Mouse (Mus musculus): ENCODE measurements around the gene Olfr1046. TPM values are rescaled to one million over a fixed set of nuclear protein-coding genes. Genes with fewer than 3 reads are reported as not detected.

Olfr1046 gene
- not detected for polyA plus RNA-seq (2015; fragmentation: Illumina TruSeq; extraction: RNeasy Lipid Tissue Mini Kit (QIAGEN cat#74804); ENCODE audit: insufficient read depth, low replicate concordance)

DNA sequence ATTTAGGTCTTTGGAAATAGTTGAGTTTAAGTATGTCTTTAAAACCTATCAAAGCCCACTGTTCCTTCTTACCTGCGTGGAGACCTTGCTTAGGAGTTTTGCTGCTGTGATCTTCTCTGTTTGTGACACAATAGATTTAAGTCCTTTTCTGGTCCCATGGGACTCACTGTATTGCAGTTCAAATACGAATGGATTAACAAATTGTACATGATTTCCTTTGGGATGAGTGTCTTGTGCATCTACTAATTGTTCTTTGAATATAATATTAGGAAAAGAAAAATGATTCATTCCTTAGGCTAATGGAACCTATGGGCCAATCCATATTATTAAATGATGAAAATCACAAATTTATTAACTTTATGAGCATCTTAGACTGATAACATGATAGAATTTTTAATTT lies at the start of gene Olfr1046:
TSS of gene Olfr1046 (minus strand) at position 101 of the 400 bp plus-strand sequence.

DNA sequence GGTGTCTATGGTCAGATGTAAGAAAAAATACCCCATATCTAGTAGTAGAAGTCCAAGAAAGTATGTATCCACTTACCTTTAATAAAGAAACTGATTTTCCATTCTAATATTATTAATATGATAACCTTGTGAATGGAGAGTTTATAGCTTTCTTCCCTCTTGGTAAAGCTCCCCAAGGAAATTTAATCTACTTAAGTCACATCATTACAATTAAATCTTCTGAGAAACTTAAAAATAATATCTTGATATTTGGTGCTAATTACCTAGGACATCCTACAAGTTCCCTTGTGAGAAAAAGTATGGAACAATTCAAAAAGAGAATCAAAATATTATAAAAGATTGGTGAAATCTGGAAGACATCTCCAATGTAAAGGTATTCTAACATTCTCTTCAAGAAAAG lies 39.1 kb upstream of the Olfr1046 start, which contains the start of gene Olfr1049:
TSS of gene Olfr1049 (minus strand) at position 101 of the 400 bp plus-strand sequence.

DNA sequence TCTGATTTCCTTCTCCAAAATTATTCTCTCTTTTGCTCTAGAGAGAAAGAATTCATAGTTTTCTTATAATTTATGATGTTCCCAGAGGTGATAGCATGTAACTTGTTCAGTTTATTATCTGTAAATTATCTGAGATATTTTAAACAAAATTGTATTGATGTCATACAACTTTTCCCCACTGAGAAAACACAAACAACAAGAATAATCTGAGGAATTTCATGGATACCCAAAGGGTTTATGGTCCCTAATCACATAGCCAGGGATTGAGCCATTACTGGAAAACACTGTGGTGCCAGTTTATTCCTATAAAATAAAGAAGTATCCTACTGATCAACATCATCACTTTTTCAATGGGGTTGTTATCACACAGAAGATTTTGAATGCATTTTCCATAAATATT lies 21.1 kb upstream of the Olfr1046 start, which contains the start of gene Olfr1048:
TSS of gene Olfr1048 (minus strand) at position 101 of the 400 bp plus-strand sequence.

DNA sequence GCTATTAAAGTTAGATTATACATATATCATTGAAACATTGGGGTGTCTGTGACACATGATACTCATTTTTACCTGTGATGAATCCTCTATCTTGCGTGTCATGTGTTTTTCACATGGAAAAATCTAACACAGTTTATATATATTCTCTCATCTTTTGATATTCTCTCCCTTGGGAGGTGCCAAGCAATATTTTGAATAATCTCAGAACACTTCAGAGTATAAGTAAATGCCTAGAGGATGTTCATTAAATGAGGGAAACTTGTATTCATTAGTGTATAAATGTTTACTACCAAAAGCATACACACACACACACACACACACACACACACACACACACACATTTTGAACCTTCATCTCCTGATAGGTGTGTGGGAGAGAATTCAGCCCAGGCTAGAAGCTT lies 12.2 kb upstream of the Olfr1046 start, which contains the start of gene Olfr1047:
TSS of gene Olfr1047 (minus strand) at position 101 of the 400 bp plus-strand sequence.

DNA sequence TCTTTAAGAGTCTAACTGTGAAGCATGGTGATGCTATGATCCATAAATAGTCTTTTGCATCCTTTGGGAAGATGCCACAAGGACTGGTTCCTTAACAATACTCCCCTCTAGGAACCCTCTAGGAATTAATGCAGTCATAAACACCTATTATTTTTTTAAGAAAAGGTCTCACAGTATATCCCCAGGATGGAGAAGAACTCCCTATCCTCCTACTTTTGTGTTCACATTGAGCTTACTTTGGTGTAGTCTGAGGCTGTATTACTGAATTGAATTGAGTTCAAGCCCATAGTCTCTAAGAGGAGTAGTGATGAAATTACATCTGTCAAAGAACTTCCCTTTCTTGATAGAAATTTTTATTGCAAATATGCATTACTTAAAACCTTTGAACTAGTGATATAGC lies 16.2 kb downstream of the Olfr1046 start, which contains the start of gene Olfr1045:
TSS of gene Olfr1045 (minus strand) at position 101 of the 400 bp plus-strand sequence.

DNA sequence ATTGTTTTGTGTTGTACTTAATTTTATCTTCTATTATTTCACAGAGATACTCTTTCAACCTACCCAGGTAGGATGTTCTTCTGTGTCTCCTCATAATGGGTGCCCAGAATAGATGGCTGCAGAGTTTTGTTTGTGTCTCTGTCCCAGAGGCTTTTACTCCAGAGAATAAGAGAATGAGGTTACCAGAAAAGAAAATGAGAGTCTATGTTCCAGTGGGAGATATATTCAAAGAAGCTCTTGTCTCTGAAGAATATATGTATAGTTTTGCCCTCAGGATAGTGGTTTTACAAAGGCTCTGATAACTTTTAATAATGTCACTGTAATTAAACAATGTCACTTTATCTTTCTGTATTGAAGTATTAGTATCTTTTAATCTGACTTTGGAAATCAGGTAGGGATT lies 33.5 kb downstream of the Olfr1046 start, which contains the start of gene Olfr52:
TSS of gene Olfr52 (minus strand) at position 101 of the 400 bp plus-strand sequence.

DNA sequence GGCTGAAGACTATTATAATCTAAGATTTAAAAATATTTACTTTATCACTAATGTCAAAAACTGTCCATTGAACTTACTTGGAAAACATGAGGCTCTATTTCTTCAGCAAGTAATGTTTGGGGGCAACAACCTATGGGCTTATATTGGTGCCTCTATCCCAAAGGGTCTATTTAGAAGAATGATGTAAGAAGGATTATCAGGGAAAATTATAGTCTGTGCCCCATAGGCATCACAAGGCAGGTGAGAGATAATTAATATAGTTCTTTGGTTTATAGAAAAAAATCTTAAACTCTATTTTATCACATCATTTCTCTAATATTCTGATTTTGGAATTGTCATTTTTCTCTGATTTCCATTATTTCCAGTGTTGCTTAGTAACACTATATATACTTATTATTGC lies 41.4 kb downstream of the Olfr1046 start, which contains the start of gene Olfr1044:
TSS of gene Olfr1044 (minus strand) at position 101 of the 400 bp plus-strand sequence.

DNA sequence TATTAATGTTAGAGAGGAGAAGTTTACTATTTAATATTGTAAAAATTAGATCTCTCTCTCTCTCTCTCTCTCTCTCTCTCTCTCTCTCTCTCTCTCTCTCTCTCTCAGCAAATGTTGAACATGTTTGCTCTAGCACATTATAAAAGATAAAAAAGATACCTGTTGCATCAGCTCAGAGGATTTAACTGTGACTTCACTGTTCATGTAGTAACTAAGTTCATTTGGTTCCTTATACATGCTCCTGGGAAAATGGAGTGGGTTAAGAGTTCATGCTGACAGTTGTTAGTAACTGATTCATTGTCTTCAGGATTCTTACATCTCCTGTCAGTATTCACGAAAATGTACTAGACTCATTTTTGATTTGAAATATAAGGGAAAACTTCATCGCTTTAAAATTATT lies 51.7 kb downstream of the Olfr1046 start, which contains the start of gene Olfr1043:
TSS of gene Olfr1043 (minus strand) at position 101 of the 400 bp plus-strand sequence.

Other genes starting within 250 kb of the Olfr1046 start
- not detected for gene Olfr1029, start 245.4 kb downstream of the Olfr1046 start, polyA plus RNA-seq (2015; fragmentation: Illumina TruSeq; extraction: RNeasy Lipid Tissue Mini Kit (QIAGEN cat#74804); ENCODE audit: insufficient read depth, low replicate concordance)
- gene Olfr1030, start 240.0 kb downstream of the Olfr1046 start, polyA plus RNA-seq (2015; fragmentation: Illumina TruSeq; extraction: RNeasy Lipid Tissue Mini Kit (QIAGEN cat#74804); ENCODE audit: insufficient read depth, low replicate concordance), result not detected
- gene Olfr1031, start 229.0 kb downstream of the Olfr1046 start, polyA plus RNA-seq (2015; fragmentation: Illumina TruSeq; extraction: RNeasy Lipid Tissue Mini Kit (QIAGEN cat#74804); ENCODE audit: insufficient read depth, low replicate concordance), result not detected
- not detected for gene Olfr1032, start 213.8 kb downstream of the Olfr1046 start, polyA plus RNA-seq (2015; fragmentation: Illumina TruSeq; extraction: RNeasy Lipid Tissue Mini Kit (QIAGEN cat#74804); ENCODE audit: insufficient read depth, low replicate concordance)
- gene Olfr1033, start 198.7 kb downstream of the Olfr1046 start, polyA plus RNA-seq (2015; fragmentation: Illumina TruSeq; extraction: RNeasy Lipid Tissue Mini Kit (QIAGEN cat#74804); ENCODE audit: insufficient read depth, low replicate concordance), result 3.5 TPM
- 0.54 TPM for gene Olfr1034, start 173.5 kb downstream of the Olfr1046 start, polyA plus RNA-seq (2015; fragmentation: Illumina TruSeq; extraction: RNeasy Lipid Tissue Mini Kit (QIAGEN cat#74804); ENCODE audit: insufficient read depth, low replicate concordance)
- gene Olfr1036, start 145.3 kb downstream of the Olfr1046 start, polyA plus RNA-seq (2015; fragmentation: Illumina TruSeq; extraction: RNeasy Lipid Tissue Mini Kit (QIAGEN cat#74804); ENCODE audit: insufficient read depth, low replicate concordance), result not detected
- not detected for gene Olfr1037, start 131.9 kb downstream of the Olfr1046 start, polyA plus RNA-seq (2015; fragmentation: Illumina TruSeq; extraction: RNeasy Lipid Tissue Mini Kit (QIAGEN cat#74804); ENCODE audit: insufficient read depth, low replicate concordance)
- gene Olfr1039, start 83.4 kb downstream of the Olfr1046 start, polyA plus RNA-seq (2015; fragmentation: Illumina TruSeq; extraction: RNeasy Lipid Tissue Mini Kit (QIAGEN cat#74804); ENCODE audit: insufficient read depth, low replicate concordance), result not detected
- gene Olfr1040, start 72.6 kb downstream of the Olfr1046 start, polyA plus RNA-seq (2015; fragmentation: Illumina TruSeq; extraction: RNeasy Lipid Tissue Mini Kit (QIAGEN cat#74804); ENCODE audit: insufficient read depth, low replicate concordance), result not detected
- not detected for gene Olfr1042, start 57.5 kb downstream of the Olfr1046 start, polyA plus RNA-seq (2015; fragmentation: Illumina TruSeq; extraction: RNeasy Lipid Tissue Mini Kit (QIAGEN cat#74804); ENCODE audit: insufficient read depth, low replicate concordance)
- gene Olfr1043, start 51.8 kb downstream of the Olfr1046 start, polyA plus RNA-seq (2015; fragmentation: Illumina TruSeq; extraction: RNeasy Lipid Tissue Mini Kit (QIAGEN cat#74804); ENCODE audit: insufficient read depth, low replicate concordance), result not detected
- gene Olfr1044, start 41.5 kb downstream of the Olfr1046 start, polyA plus RNA-seq (2015; fragmentation: Illumina TruSeq; extraction: RNeasy Lipid Tissue Mini Kit (QIAGEN cat#74804); ENCODE audit: insufficient read depth, low replicate concordance), result not detected
- not detected for gene Olfr52, start 33.6 kb downstream of the Olfr1046 start, polyA plus RNA-seq (2015; fragmentation: Illumina TruSeq; extraction: RNeasy Lipid Tissue Mini Kit (QIAGEN cat#74804); ENCODE audit: insufficient read depth, low replicate concordance)
- gene Olfr1045, start 16.3 kb downstream of the Olfr1046 start, polyA plus RNA-seq (2015; fragmentation: Illumina TruSeq; extraction: RNeasy Lipid Tissue Mini Kit (QIAGEN cat#74804); ENCODE audit: insufficient read depth, low replicate concordance), result not detected
- gene Olfr1047, start 12.1 kb upstream of the Olfr1046 start, polyA plus RNA-seq (2015; fragmentation: Illumina TruSeq; extraction: RNeasy Lipid Tissue Mini Kit (QIAGEN cat#74804); ENCODE audit: insufficient read depth, low replicate concordance), result not detected
- gene Olfr1048, start 21.0 kb upstream of the Olfr1046 start, polyA plus RNA-seq (2015; fragmentation: Illumina TruSeq; extraction: RNeasy Lipid Tissue Mini Kit (QIAGEN cat#74804); ENCODE audit: insufficient read depth, low replicate concordance), result not detected
- not detected for gene Olfr1049, start 39.0 kb upstream of the Olfr1046 start, polyA plus RNA-seq (2015; fragmentation: Illumina TruSeq; extraction: RNeasy Lipid Tissue Mini Kit (QIAGEN cat#74804); ENCODE audit: insufficient read depth, low replicate concordance)
- not detected for gene Olfr1051, start 59.8 kb upstream of the Olfr1046 start, polyA plus RNA-seq (2015; fragmentation: Illumina TruSeq; extraction: RNeasy Lipid Tissue Mini Kit (QIAGEN cat#74804); ENCODE audit: insufficient read depth, low replicate concordance)
- gene Olfr1052, start 73.1 kb upstream of the Olfr1046 start, polyA plus RNA-seq (2015; fragmentation: Illumina TruSeq; extraction: RNeasy Lipid Tissue Mini Kit (QIAGEN cat#74804); ENCODE audit: insufficient read depth, low replicate concordance), result not detected
- gene Olfr1053, start 96.0 kb upstream of the Olfr1046 start, polyA plus RNA-seq (2015; fragmentation: Illumina TruSeq; extraction: RNeasy Lipid Tissue Mini Kit (QIAGEN cat#74804); ENCODE audit: insufficient read depth, low replicate concordance), result not detected
- not detected for gene Olfr1054, start 116.1 kb upstream of the Olfr1046 start, polyA plus RNA-seq (2015; fragmentation: Illumina TruSeq; extraction: RNeasy Lipid Tissue Mini Kit (QIAGEN cat#74804); ENCODE audit: insufficient read depth, low replicate concordance)
- not detected for gene Olfr1055, start 131.0 kb upstream of the Olfr1046 start, polyA plus RNA-seq (2015; fragmentation: Illumina TruSeq; extraction: RNeasy Lipid Tissue Mini Kit (QIAGEN cat#74804); ENCODE audit: insufficient read depth, low replicate concordance)
- not detected for gene Olfr1056, start 143.2 kb upstream of the Olfr1046 start, polyA plus RNA-seq (2015; fragmentation: Illumina TruSeq; extraction: RNeasy Lipid Tissue Mini Kit (QIAGEN cat#74804); ENCODE audit: insufficient read depth, low replicate concordance)
- gene Olfr1057, start 159.1 kb upstream of the Olfr1046 start, polyA plus RNA-seq (2015; fragmentation: Illumina TruSeq; extraction: RNeasy Lipid Tissue Mini Kit (QIAGEN cat#74804); ENCODE audit: insufficient read depth, low replicate concordance), result not detected
- gene Olfr1058, start 169.2 kb upstream of the Olfr1046 start, polyA plus RNA-seq (2015; fragmentation: Illumina TruSeq; extraction: RNeasy Lipid Tissue Mini Kit (QIAGEN cat#74804); ENCODE audit: insufficient read depth, low replicate concordance), result not detected
- not detected for gene Olfr1061, start 194.7 kb upstream of the Olfr1046 start, polyA plus RNA-seq (2015; fragmentation: Illumina TruSeq; extraction: RNeasy Lipid Tissue Mini Kit (QIAGEN cat#74804); ENCODE audit: insufficient read depth, low replicate concordance)
- not detected for gene Olfr1062, start 207.4 kb upstream of the Olfr1046 start, polyA plus RNA-seq (2015; fragmentation: Illumina TruSeq; extraction: RNeasy Lipid Tissue Mini Kit (QIAGEN cat#74804); ENCODE audit: insufficient read depth, low replicate concordance)
- gene Olfr1065, start 231.3 kb upstream of the Olfr1046 start, polyA plus RNA-seq (2015; fragmentation: Illumina TruSeq; extraction: RNeasy Lipid Tissue Mini Kit (QIAGEN cat#74804); ENCODE audit: insufficient read depth, low replicate concordance), result not detected
- gene Olfr1066, start 237.0 kb upstream of the Olfr1046 start, polyA plus RNA-seq (2015; fragmentation: Illumina TruSeq; extraction: RNeasy Lipid Tissue Mini Kit (QIAGEN cat#74804); ENCODE audit: insufficient read depth, low replicate concordance), result not detected

All from spleen, adult 10 weeks (tissue).